16 mouse cellular contexts compared by ENCODE assay signal in the genomic region with DNA sequence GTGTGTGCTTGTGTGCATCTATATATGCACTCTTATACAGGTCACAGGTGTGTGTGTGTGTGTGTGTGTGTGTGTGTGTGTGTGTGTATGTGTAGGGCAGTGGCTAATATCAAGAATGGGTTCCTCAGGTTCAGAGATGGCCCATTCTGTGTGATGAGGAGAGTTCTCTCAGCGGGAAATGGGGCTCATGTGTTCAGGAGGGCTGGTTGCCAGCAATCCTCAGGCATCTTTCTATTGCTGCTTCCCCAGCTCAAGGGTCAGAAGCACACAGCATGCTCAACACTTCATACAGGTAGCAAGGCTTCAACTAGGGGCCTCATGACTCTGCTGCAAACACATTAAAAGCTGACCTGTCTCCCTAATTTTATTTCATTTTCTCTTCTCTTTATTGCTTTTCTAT.
"Had no signal": no experiment of that assay in that cellular context is flagged by ENCODE, and none has a peak within 500 bp of the region (broad histone marks: within the 10 kb centered on the region; RNA-seq: fewer than 3 reads in every experiment).

No protein-coding gene starts in this region.

- DNase-seq: gastrocnemius, adult 2 months; gastrocnemius, postnatal 10 days; gastrocnemius, postnatal 25 days; heart, adult 18-20 months; heart, postnatal 10 days; heart, postnatal 4 days; kidney, adult 18-20 months; kidney, adult 8-10 months; kidney, postnatal 10 days; kidney, postnatal 25 days; kidney, postnatal 4 days; liver; liver, embryonic 13.5 days had no signal

- ATAC-seq: inflammation-experienced regulatory T-cells, adult 6 months; intestine, embryonic 15.5 days; intestine, postnatal 0 days had no signal
